Mouse (Mus musculus) spleen, postnatal 36 days (tissue): Measurements from ENCODE around the gene Tmem135.
A peak's percentile ranks its signal among the peaks of the same experiment; 100 is the strongest.

Experiments
- DNase-seq, 2 experiments: peaks; one replicate each; pipeline ENCODE4 v3.0.0; 2022; ENCODE audit warnings: low spot score in 2 of 2, mixed read lengths in 1 of 2

The Tmem135 gene

DNA sequence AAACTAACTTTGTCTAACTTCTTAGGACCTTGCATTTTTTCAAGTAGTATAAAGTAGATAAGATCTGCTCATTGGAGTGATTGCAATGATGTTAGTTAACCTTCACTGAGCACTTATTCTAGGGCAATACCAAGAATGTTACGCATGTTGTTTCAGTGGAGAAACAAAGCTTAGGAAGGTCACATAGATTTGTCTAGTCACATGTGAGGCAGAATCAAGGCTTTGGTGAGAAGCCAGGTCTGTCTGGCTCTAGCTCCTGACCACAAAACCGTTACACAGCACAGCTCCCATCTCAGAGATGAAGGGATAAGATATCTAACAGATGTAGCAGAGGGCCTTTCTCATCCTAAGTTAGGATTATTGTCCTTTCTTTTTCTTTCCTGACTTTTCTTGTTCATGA, 13.4 kb downstream of the Tmem135 start:
- no peak for DNase-seq

GRCm38 (mm10) chr7:89388981-89389380, 15.0 kb downstream of the Tmem135 start:
- no peak for DNase-seq

- DNase-seq, result no peak
Observed at GRCm38 (mm10) chr7:89382892-89383291, 21.1 kb downstream of the Tmem135 start.

DNA sequence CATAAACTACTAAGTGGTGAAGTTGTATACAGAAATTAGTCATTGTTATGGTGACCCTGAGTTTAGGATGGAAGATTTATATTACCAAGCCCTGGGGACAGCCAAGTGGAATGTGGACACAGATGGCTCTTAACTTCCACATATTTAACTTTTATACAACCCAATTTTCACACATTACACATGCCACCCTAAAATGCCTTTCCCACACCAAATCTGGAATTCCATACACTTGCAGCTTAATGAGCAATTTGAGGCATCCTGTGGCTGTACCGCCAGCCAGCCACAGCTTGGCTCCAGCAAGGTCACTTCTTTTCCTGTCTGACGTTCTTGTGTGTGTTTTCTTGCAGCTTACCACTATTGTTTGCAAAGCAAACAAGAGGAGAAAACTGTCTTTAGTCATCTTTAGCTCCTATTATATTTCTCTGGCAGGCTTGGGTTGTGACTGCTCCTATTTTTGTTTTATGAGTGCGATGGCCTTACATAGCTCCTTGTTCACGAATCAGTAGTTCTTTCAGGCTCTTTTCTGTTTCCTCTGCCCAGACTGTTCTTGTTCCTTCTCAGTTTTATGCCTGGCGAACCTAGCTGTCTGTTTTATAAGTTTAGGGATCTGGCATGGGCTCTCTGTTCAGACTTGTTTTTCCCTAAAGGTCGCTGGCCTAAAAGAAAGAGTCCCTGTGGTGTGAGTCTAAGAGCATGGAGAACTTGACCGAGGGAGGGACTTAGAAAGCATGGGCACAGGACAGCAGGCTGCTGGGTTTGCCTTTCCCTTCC, 22.9 kb downstream of the Tmem135 start:
- no peak for DNase-seq

- DNase-seq, result no peak
Observed at GRCm38 (mm10) chr7:89371623-89372295, 32.3 kb downstream of the Tmem135 start.

- DNase-seq, result peak; percentile 63
Observed at GRCm38 (mm10) chr7:89370917-89371316, 33.1 kb downstream of the Tmem135 start.

- DNase-seq, result no peak
Observed at GRCm38 (mm10) chr7:89370086-89370485, 33.9 kb downstream of the Tmem135 start.

DNA sequence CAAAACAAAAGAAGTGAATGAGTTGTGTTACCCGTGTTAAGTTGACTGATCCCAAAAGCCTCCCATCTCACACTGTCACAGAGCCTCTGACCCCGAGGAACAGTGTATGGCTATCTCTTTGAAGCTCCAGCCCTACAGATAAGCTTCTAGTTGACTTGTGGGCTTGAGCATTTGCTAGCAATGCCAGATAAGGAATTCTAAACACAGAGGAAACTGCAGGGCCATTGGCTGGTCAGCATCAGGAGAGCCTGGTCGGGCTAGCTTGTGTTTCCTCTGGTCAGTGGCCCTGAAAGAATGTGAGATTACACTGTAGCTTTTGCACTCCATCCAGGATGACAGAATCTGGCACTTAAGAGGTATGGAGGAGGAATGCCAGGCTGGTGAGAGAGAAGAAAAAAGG, 36.4 kb downstream of the Tmem135 start:
- no peak for DNase-seq

DNA sequence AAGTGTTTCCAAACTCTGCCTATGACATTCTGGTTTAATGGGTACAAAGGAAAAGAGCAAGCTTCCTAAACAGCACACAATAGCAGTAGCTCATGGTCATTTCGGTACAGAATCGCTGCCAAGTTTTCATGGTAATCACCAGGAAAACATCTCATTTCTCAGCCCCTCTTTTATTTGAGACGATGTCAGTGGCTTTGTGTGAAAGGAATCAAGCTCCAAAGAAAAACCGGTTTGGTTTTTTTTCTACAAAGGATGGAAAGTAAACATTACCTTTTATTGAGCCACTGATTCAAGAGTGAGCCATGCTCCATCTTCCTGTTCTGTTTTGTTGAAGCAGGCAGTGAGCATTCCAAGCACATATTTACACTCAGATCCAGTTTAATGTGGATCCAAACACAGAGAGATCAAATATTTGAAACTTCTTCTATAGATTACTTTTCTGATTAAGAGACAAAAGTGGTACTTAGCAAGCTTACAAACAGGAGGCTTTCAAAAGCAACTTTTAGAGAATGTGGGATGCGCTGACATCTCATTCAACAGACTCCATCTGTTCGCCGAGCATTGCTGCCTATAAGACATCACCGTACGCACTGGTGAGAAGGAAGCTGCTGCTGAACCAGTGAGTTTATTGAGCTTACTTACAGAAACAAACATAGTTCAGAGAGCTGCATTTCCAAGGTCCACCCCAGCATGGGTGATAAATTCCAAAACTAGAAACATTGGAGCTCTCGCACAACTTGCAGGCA, 38.7 kb downstream of the Tmem135 start:
- DNase-seq, result no peak

DNA sequence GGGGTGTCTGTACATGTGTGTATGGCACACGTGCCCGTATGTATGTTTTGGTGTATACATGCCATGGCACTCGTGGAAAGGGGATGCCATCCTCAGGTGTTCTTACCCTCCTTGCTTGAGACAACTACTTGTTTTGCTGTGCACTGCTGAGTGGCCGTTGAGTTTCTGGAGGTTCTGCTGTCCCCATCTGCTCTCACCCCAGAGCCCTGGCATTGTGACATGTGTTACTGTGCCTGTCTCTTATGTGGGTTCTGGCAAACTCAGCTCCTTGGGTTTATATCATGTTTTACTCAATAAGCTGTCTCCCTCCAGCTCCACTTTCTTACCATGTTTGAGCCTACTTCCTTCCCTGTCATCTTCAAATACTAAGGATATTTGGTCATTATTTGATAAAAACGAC, 40.0 kb downstream of the Tmem135 start:
- DNase-seq, result no peak

- DNase-seq, result no peak
Observed at GRCm38 (mm10) chr7:89356307-89356706, 47.7 kb downstream of the Tmem135 start.

- no peak for DNase-seq
Observed at GRCm38 (mm10) chr7:89355519-89356255, 48.3 kb downstream of the Tmem135 start.

GRCm38 (mm10) chr7:89342021-89342420, 62.0 kb downstream of the Tmem135 start:
- peak in 1 of 2 experiments; percentile 9 for DNase-seq

GRCm38 (mm10) chr7:89339808-89340207, 64.2 kb downstream of the Tmem135 start:
- DNase-seq, result no peak

GRCm38 (mm10) chr7:89339142-89339435, 64.9 kb downstream of the Tmem135 start:
- no peak for DNase-seq

- DNase-seq, result peak; percentile 92 to 93
Observed at GRCm38 (mm10) chr7:89338350-89339141, 65.5 kb downstream of the Tmem135 start.

- DNase-seq, result no peak
Observed at GRCm38 (mm10) chr7:89337711-89338349, 66.2 kb downstream of the Tmem135 start.

GRCm38 (mm10) chr7:89336434-89336833, 67.6 kb downstream of the Tmem135 start:
- no peak for DNase-seq

- DNase-seq, result no peak
Observed at GRCm38 (mm10) chr7:89335316-89335715, 68.7 kb downstream of the Tmem135 start.

DNA sequence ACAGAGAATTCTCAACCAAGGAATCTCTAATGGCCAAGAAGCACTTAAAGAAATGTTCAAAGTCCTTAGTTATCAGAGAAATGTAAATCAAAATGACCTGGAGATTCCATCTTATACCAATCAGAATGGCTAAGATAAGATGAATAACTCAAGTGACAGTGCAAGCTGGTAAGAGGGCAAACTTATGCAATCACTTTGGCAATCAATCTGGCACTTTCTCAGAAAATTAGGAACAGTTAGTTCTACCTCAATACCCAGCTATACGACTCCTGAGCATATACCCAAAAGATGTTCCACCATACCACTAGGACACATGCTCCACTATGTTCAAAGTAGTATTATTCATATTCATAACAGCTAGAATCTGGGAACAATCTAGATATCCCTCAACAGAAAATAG, 74.1 kb downstream of the Tmem135 start:
- no peak for DNase-seq

GRCm38 (mm10) chr7:89327731-89328130, 76.3 kb downstream of the Tmem135 start:
- no peak for DNase-seq
